Mouse (Mus musculus) embryonic facial prominence, embryonic 11.5 days (tissue): ENCODE data around the gene St8sia6. TPM values are rescaled to one million over a fixed set of nuclear protein-coding genes. Genes with fewer than 3 reads are reported as not detected.

ENCODE experiments used
- ATAC-seq: fragments of 200-750 bp; cut with Nextera tagmentation; replicated peaks from 2 replicates; pipeline ENCODE4 v1.8.0; 2017; ENCODE audit warnings: low read depth; ENCODE audit not compliant: insufficient number of reproducible peaks, low FRiP score, low TSS enrichment
- DNase-seq: peaks from one replicate; pipeline ENCODE4 v3.0.0-alpha.2; 2015; ENCODE audit warnings: low spot score
- H3K27ac ChIP-seq: fragments of 300-500 bp; sonication (generic); replicated peaks from 2 replicates; pipeline ENCODE4 v1.5.1; 2014; ENCODE audit warnings: mild to moderate bottlenecking, low read depth, low read length, control low read depth
- H3K27me3 ChIP-seq: fragments of 300-500 bp; sonication (generic); 2 replicates; pipeline ENCODE4 v1.6.1; 2014; ENCODE audit warnings: mild to moderate bottlenecking, low read length, moderate library complexity, mixed read lengths; ENCODE audit not compliant: control insufficient read depth, insufficient read depth
- H3K36me3 ChIP-seq: fragments of 300-500 bp; sonication (generic); replicated peaks from 2 replicates; pipeline ENCODE4 v1.6.1; 2014; ENCODE audit warnings: low read depth, mild to moderate bottlenecking, low read length, moderate library complexity, mixed read lengths; ENCODE audit not compliant: control insufficient read depth, insufficient read depth
- H3K4me1 ChIP-seq: fragments of 300-500 bp; sonication (generic); 2 replicates; pipeline ENCODE4 v1.6.1; 2014; ENCODE audit warnings: low read length, mixed read lengths; ENCODE audit not compliant: control insufficient read depth, insufficient read depth
- H3K4me2 ChIP-seq: fragments of 300-500 bp; sonication (generic); 2 replicates; pipeline ENCODE4 v1.6.1; 2014; ENCODE audit warnings: low read depth, mild to moderate bottlenecking, control low read depth, low read length, moderate library complexity
- H3K4me3 ChIP-seq: fragments of 300-500 bp; sonication (generic); 2 replicates; pipeline ENCODE4 v1.5.1; 2014; ENCODE audit warnings: low read depth, low read length, control low read depth
- H3K9ac ChIP-seq: fragments of 300-500 bp; sonication (generic); replicated peaks from 2 replicates; pipeline ENCODE4 v1.6.1; 2014; ENCODE audit warnings: mild to moderate bottlenecking, control low read depth, low read length
- H3K9me3 ChIP-seq: fragments of 300-500 bp; sonication (generic); replicated peaks from 2 replicates; pipeline ENCODE4 v1.6.1; 2016; ENCODE audit warnings: mild to moderate bottlenecking, low read length, inconsistent platforms, mixed read lengths; ENCODE audit not compliant: control insufficient read depth
- WGBS: fragments of 180-500 bp; shearing (Covaris S2); extraction: QIAGEN DNeasy Blood & Tissue Kit; methylation state at CpG from one replicate; pipeline ENCODE4 v1.1.7; 2014; 5-methylcytosine and 5-hydroxymethylcytosine counted together
- polyA plus RNA-seq: library from polyadenylated mRNA; unstranded; fragments of >200 nt; fragmentation: Nextera tagmentation; extraction: Ambion mirVana; gene quantifications from 2 replicates; pipeline ENCODE4 v1.2.1, GENCODE M21; 2014

Gene St8sia6
- polyA plus RNA-seq, 1 experiment from 2014 or later, result 1.6 TPM

GRCm38 (mm10) chr2:13738704-13739103, 55.2 kb downstream of the St8sia6 start:
- WGBS, result 44% methylated on average over 7 of the region's 7 CpGs
- DNase-seq (no peak), ATAC-seq (no peak)
- Histone ChIP-seq H3K4me1 (no peaks in the 10 kb centered on the region), H3K4me3 (no peak overlapping the region), H3K36me3 (no peaks in the 10 kb centered on the region), H3K4me2 (no peak overlapping the region), H3K9me3 (no peaks in the 10 kb centered on the region), H3K27ac (no peak overlapping the region), H3K27me3 (no peaks in the 10 kb centered on the region), H3K9ac (no peak overlapping the region)

- no peaks in the 10 kb centered on the region for H3K9me3 ChIP-seq
- no peaks in the 10 kb centered on the region for H3K36me3 ChIP-seq
- no peak overlapping the region for H3K4me3 ChIP-seq
- H3K27ac ChIP-seq, result no peak overlapping the region
- H3K27me3 ChIP-seq, result no peaks in the 10 kb centered on the region
- DNase-seq (no peak), ATAC-seq (no peak)
- no peak overlapping the region for H3K9ac ChIP-seq
- H3K4me2 ChIP-seq, result no peak overlapping the region
- 48% methylated on average over 2 of the region's 2 CpGs for WGBS
- H3K4me1 ChIP-seq, result no peaks in the 10 kb centered on the region
Measured at GRCm38 (mm10) chr2:13727901-13728300, 66.0 kb downstream of the St8sia6 start.

GRCm38 (mm10) chr2:13725592-13725991, 68.3 kb downstream of the St8sia6 start:
- ATAC-seq, result no peak
- no peaks in the 10 kb centered on the region for H3K27me3 ChIP-seq
- no peak overlapping the region for H3K9ac ChIP-seq
- DNase-seq, result no peak
- no peak overlapping the region for H3K4me3 ChIP-seq
- no peaks in the 10 kb centered on the region for H3K4me1 ChIP-seq
- no peaks in the 10 kb centered on the region for H3K36me3 ChIP-seq
- H3K9me3 ChIP-seq, result no peaks in the 10 kb centered on the region
- WGBS, result 77% methylated on average over 3 of the region's 3 CpGs
- no peak overlapping the region for H3K27ac ChIP-seq
- H3K4me2 ChIP-seq, result no peak overlapping the region

GRCm38 (mm10) chr2:13722241-13722640, 71.6 kb downstream of the St8sia6 start:
- ATAC-seq, result no peak
- DNase-seq, result no peak
- Histone ChIP-seq H3K27me3 (no peaks in the 10 kb centered on the region), H3K4me3 (no peak overlapping the region), H3K9me3 (no peaks in the 10 kb centered on the region), H3K9ac (no peak overlapping the region), H3K27ac (no peak overlapping the region), H3K4me2 (no peak overlapping the region), H3K4me1 (no peaks in the 10 kb centered on the region), H3K36me3 (no peaks in the 10 kb centered on the region)
- WGBS, result 76% methylated on average over 4 of the region's 4 CpGs

GRCm38 (mm10) chr2:13718628-13719185, 75.2 kb downstream of the St8sia6 start:
- DNase-seq, result no peak
- ATAC-seq, result no peak
- Histone ChIP-seq H3K4me2 (no peak overlapping the region), H3K9ac (no peak overlapping the region), H3K4me1 (no peaks in the 10 kb centered on the region), H3K27ac (no peak overlapping the region), H3K9me3 (no peaks in the 10 kb centered on the region), H3K36me3 (no peaks in the 10 kb centered on the region), H3K4me3 (no peak overlapping the region), H3K27me3 (no peaks in the 10 kb centered on the region)
- 84% methylated on average over 6 of the region's 6 CpGs for WGBS

- H3K4me1 ChIP-seq, result no peaks in the 10 kb centered on the region
Measured at GRCm38 (mm10) chr2:13708785-13709184, 85.1 kb downstream of the St8sia6 start.

GRCm38 (mm10) chr2:13697514-13697913, 96.3 kb downstream of the St8sia6 start:
- no peaks in the 10 kb centered on the region for H3K4me1 ChIP-seq
- no peak overlapping the region for H3K4me3 ChIP-seq
- no peaks in the 10 kb centered on the region for H3K36me3 ChIP-seq
- no peaks in the 10 kb centered on the region for H3K9me3 ChIP-seq
- DNase-seq (peak; percentile 25), ATAC-seq (no peak)
- H3K4me2 ChIP-seq, result no peak overlapping the region
- H3K27me3 ChIP-seq, result no peaks in the 10 kb centered on the region
- H3K27ac ChIP-seq, result no peak overlapping the region
- no peak overlapping the region for H3K9ac ChIP-seq

More at GRCm38 (mm10) chr2:13708785-13709184, 85.1 kb downstream of the St8sia6 start:
- Histone ChIP-seq H3K9ac (no peak overlapping the region), H3K4me3 (no peak overlapping the region), H3K36me3 (no peaks in the 10 kb centered on the region), H3K4me2 (no peak overlapping the region), H3K9me3 (no peaks in the 10 kb centered on the region), H3K27me3 (no peaks in the 10 kb centered on the region), H3K27ac (no peak overlapping the region)
- no peak for ATAC-seq
- DNase-seq, result no peak
- 61% methylated on average over 1 of the region's 1 CpGs for WGBS

- Histone ChIP-seq H3K27me3 (no peaks in the 10 kb centered on the region), H3K4me2 (no peak overlapping the region), H3K4me3 (no peak overlapping the region), H3K27ac (no peak overlapping the region), H3K4me1 (no peaks in the 10 kb centered on the region), H3K36me3 (no peaks in the 10 kb centered on the region), H3K9me3 (no peaks in the 10 kb centered on the region), H3K9ac (no peak overlapping the region)
- no peak for DNase-seq
- ATAC-seq, result no peak
- WGBS, result 83% methylated on average over 2 of the region's 2 CpGs
Measured at GRCm38 (mm10) chr2:13694417-13694816, 99.4 kb downstream of the St8sia6 start.
